Mouse (Mus musculus): ENCODE results near the gene Ptgir. TPM values are rescaled to one million over a fixed set of nuclear protein-coding genes. Genes with fewer than 3 reads are reported as not detected.

Ptgir gene
- total RNA-seq (2023): 2.0 TPM

DNA sequence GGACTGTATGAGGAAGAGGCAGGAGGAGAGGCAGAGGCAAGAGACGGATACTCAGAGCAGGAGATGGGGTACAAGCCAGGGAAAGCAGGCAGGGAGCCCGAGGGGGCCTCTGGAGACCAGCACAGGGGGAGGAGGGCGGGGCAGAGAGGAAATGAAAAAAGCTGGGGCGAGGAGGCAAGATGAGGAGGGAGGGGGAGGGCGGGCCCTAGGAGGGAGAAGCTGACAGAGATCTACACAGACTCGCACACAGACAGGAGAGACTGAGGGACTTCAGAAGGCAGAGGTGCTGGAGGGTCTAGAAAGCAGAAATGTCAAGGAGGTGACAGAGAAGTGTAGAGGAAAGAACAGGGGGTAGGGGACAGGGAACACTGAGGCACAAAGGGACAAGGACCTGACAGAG is at the start of gene Ptgir:
Gene Ptgir (plus strand): TSS at position 210 of the 400 bp plus-strand sequence.

GRCm38 (mm10) chr7:16875310-16875325 is 31.2 kb upstream of the Ptgir start, which contains the start of gene Dact3:
Dact3 (plus strand) TSS chr7:16875317.

GRCm38 (mm10) chr7:16891641-16892351 is 14.5 kb upstream of the Ptgir start, which contains the start of gene Gng8:
Gng8 (plus strand) TSS chr7:16891786.

GRCm38 (mm10) chr7:16924037-16924834 is 17.9 kb downstream of the Ptgir start, which contains the start of gene Calm3:
Calm3 (minus strand) TSS chr7:16924114.

GRCm38 (mm10) chr7:16944061-16944807 is 37.9 kb downstream of the Ptgir start, which contains the start of gene Pnmal2:
Pnmal2 (plus strand) TSS chr7:16944682.

GRCm38 (mm10) chr7:16959539-16960187 is 53.4 kb downstream of the Ptgir start, which contains the start of gene Pnmal1:
Pnmal1 (plus strand) TSS chr7:16959679.

Other genes with a start within 250 kb of the Ptgir start
- not detected for gene Ceacam15, start 230.8 kb upstream of the Ptgir start, total RNA-seq (2023)
- gene Ceacam9, start 184.6 kb upstream of the Ptgir start, total RNA-seq (2023): not detected
- 72.7 TPM for gene Ap2s1, start 168.1 kb upstream of the Ptgir start, total RNA-seq (2023)
- 132 TPM for gene Slc1a5, start 125.2 kb upstream of the Ptgir start, total RNA-seq (2023)
- gene Strn4, start 90.6 kb upstream of the Ptgir start, total RNA-seq (2023): 104 TPM
- gene Fkrp, start 89.8 kb upstream of the Ptgir start, total RNA-seq (2023): 24.7 TPM
- 256 TPM for gene Prkd2, start 63.6 kb upstream of the Ptgir start, total RNA-seq (2023)
- 0.44 TPM for gene Dact3, start 31.2 kb upstream of the Ptgir start, total RNA-seq (2023)
- gene Gng8, start 14.7 kb upstream of the Ptgir start, total RNA-seq (2023): not detected
- 106 TPM for gene Calm3, start 17.6 kb downstream of the Ptgir start, total RNA-seq (2023)
- not detected for gene Pnmal2, start 38.2 kb downstream of the Ptgir start, total RNA-seq (2023)
- gene Pnmal1, start 53.2 kb downstream of the Ptgir start, total RNA-seq (2023): not detected
- 3.0 TPM for gene Gm42372, start 76.6 kb downstream of the Ptgir start, total RNA-seq (2023)
- 0.12 TPM for gene Ccdc8, start 86.2 kb downstream of the Ptgir start, total RNA-seq (2023)
- 99.8 TPM for gene Ppp5c, start 121.4 kb downstream of the Ptgir start, total RNA-seq (2023)
- gene Hif3a, start 155.9 kb downstream of the Ptgir start, total RNA-seq (2023): 1.2 TPM
- 0.24 TPM for gene Psg16, start 167.6 kb downstream of the Ptgir start, total RNA-seq (2023)
- not detected for gene Ceacam3, start 243.8 kb downstream of the Ptgir start, total RNA-seq (2023)

Measured in CD4-positive naive resting alpha-beta T cell, adult 57 days (primary cell).